Mouse (Mus musculus) left cerebral cortex, postnatal 4 days (tissue): ENCODE measurements around the gene Hes7. TPM values are rescaled to one million over a fixed set of nuclear protein-coding genes. Genes with fewer than 3 reads are reported as not detected.

Experiments used
- DNase-seq: peaks from one replicate; pipeline ENCODE4 v3.0.0-alpha.2; 2022
- intact Hi-C: fragments of 180-260 bp; cut with DNase I; formaldehyde crosslinking; loops from one replicate; pipeline ENCODE4 v1.15.1; 2025
- total RNA-seq, 2 experiments: library from RNA; stranded (reverse); gene quantifications; 2 replicates each; pipeline ENCODE4 v1.2.3; 2021

The Hes7 gene
- 1 to 10 TPM; 2.3 to 2.6 TPM for total RNA-seq

GRCm38 (mm10) chr11:69120221-69121000, at the start of gene Hes7:
TSS of gene Hes7 (plus strand) at chr11:69120404.
- intact Hi-C loops, result no loop called here
- no peak for DNase-seq

GRCm38 (mm10) chr11:69070590-69071222, 49.5 kb upstream of the Hes7 start, which contains the start of gene Tmem107:
TSS of gene Tmem107 (plus strand) at chr11:69070806.
- intact Hi-C loops, result no loop called here
- DNase-seq, result peak; percentile 95

- no peak for DNase-seq
- intact Hi-C loops, result no loop called here
Observed at GRCm38 (mm10) chr11:69071262-69071661, 48.9 kb upstream of the Hes7 start.

- DNase-seq, result no peak
- intact Hi-C loops, result no loop called here
Observed at GRCm38 (mm10) chr11:69072234-69072633, 48.0 kb upstream of the Hes7 start.

GRCm38 (mm10) chr11:69072666-69073064, 47.5 kb upstream of the Hes7 start:
- no peak for DNase-seq
- intact Hi-C loops, result no loop called here

GRCm38 (mm10) chr11:69073065-69073888, 46.9 kb upstream of the Hes7 start:
- intact Hi-C loops, result no loop called here
- peak; percentile 82 for DNase-seq

- intact Hi-C loops, result no loop called here
- no peak for DNase-seq
Observed at GRCm38 (mm10) chr11:69073951-69074775, 46.0 kb upstream of the Hes7 start.

- no peak for DNase-seq
- intact Hi-C loops, result no loop called here
Observed at GRCm38 (mm10) chr11:69074776-69075069, 45.5 kb upstream of the Hes7 start.

GRCm38 (mm10) chr11:69075764-69076479, 44.3 kb upstream of the Hes7 start:
- intact Hi-C loops, result no loop called here
- DNase-seq, result no peak

GRCm38 (mm10) chr11:69076572-69076971, 43.6 kb upstream of the Hes7 start:
- DNase-seq, result no peak
- intact Hi-C loops, result no loop called here

- no peak for DNase-seq
- intact Hi-C loops, result no loop called here
Observed at GRCm38 (mm10) chr11:69077316-69077715, 42.9 kb upstream of the Hes7 start.

GRCm38 (mm10) chr11:69078041-69078440, 42.2 kb upstream of the Hes7 start:
- DNase-seq, result no peak
- intact Hi-C loops, result no loop called here

- DNase-seq, result no peak
- intact Hi-C loops, result no loop called here
Observed at GRCm38 (mm10) chr11:69078805-69079438, 41.3 kb upstream of the Hes7 start.

GRCm38 (mm10) chr11:69080102-69080854, 39.9 kb upstream of the Hes7 start:
- DNase-seq, result no peak
- intact Hi-C loops, result no loop called here

GRCm38 (mm10) chr11:69080855-69081222, 39.4 kb upstream of the Hes7 start:
- intact Hi-C loops, result no loop called here
- DNase-seq, result no peak

- intact Hi-C loops, result no loop called here
- no peak for DNase-seq
Observed at GRCm38 (mm10) chr11:69081613-69082012, 38.6 kb upstream of the Hes7 start.

- no peak for DNase-seq
- intact Hi-C loops, result no loop called here
Observed at GRCm38 (mm10) chr11:69085608-69086007, 34.6 kb upstream of the Hes7 start.

- no peak for DNase-seq
Observed at GRCm38 (mm10) chr11:69086390-69086789, 33.8 kb upstream of the Hes7 start.

GRCm38 (mm10) chr11:69087082-69087481, 33.1 kb upstream of the Hes7 start:
- DNase-seq, result no peak
- intact Hi-C loops, result no loop called here

More at GRCm38 (mm10) chr11:69086390-69086789, 33.8 kb upstream of the Hes7 start:
- intact Hi-C loops, result no loop called here
